Mouse (Mus musculus) spleen, adult 18-20 months (tissue): Measurements from ENCODE around the gene Dip2b.
"Not testable (repeated sequence)": the region's sequence is repeated elsewhere in the genome, so short reads cannot be mapped to it uniquely, and the experiment has no call there.

Experiments
- DNase-seq, 2 experiments: peaks; one replicate each; pipeline ENCODE4 v3.0.0; 2022; ENCODE audit warnings: mixed read lengths in 2 of 2

The Dip2b gene

GRCm38 (mm10) chr15:100227031-100227662, 188.7 kb downstream of the Dip2b start:
- DNase-seq = no peak

GRCm38 (mm10) chr15:100227663-100228534, 189.4 kb downstream of the Dip2b start, which contains the start of gene Atf1:
TSS of gene Atf1 (plus strand) at chr15:100227819.
- DNase-seq = peak; percentile 82 to 93

- DNase-seq = no peak
These were observed 190.3 kb downstream of the Dip2b start for GRCm38 (mm10) chr15:100228535-100229336.

GRCm38 (mm10) chr15:100230655-100231054, 192.2 kb downstream of the Dip2b start:
- DNase-seq = no peak

GRCm38 (mm10) chr15:100231616-100232525, 193.4 kb downstream of the Dip2b start:
- no peak for DNase-seq

- DNase-seq = no peak
These were observed 196.9 kb downstream of the Dip2b start for GRCm38 (mm10) chr15:100235208-100235965.

- no peak for DNase-seq
These were observed 198.5 kb downstream of the Dip2b start for GRCm38 (mm10) chr15:100236952-100237351.

- DNase-seq = no peak
These were observed 203.3 kb downstream of the Dip2b start for GRCm38 (mm10) chr15:100241780-100242179.

- no peak for DNase-seq
These were observed 207.5 kb downstream of the Dip2b start for GRCm38 (mm10) chr15:100245951-100246350.

- DNase-seq = no peak
These were observed 208.8 kb downstream of the Dip2b start for GRCm38 (mm10) chr15:100247296-100247695.

- DNase-seq = no peak
These were observed 210.4 kb downstream of the Dip2b start for GRCm38 (mm10) chr15:100248665-100249433.

GRCm38 (mm10) chr15:100251153-100251780, 212.8 kb downstream of the Dip2b start:
- no peak for DNase-seq

- DNase-seq = no peak
These were observed 217.9 kb downstream of the Dip2b start for GRCm38 (mm10) chr15:100256386-100256785.

GRCm38 (mm10) chr15:100257305-100257704, 218.8 kb downstream of the Dip2b start:
- no peak for DNase-seq

GRCm38 (mm10) chr15:100258646-100259425, 220.4 kb downstream of the Dip2b start:
- DNase-seq = no peak

- not testable (repeated sequence) for DNase-seq
These were observed 221.9 kb downstream of the Dip2b start for GRCm38 (mm10) chr15:100260351-100260750.

GRCm38 (mm10) chr15:100263246-100263905, 224.9 kb downstream of the Dip2b start:
- DNase-seq = peak in 1 of 2 experiments; percentile 3

GRCm38 (mm10) chr15:100265586-100266325, 227.3 kb downstream of the Dip2b start:
- no peak for DNase-seq
